Mouse (Mus musculus) liver, adult 2 months (tissue): ENCODE measurements at regions not wholly inside any gene's neighbourhood (a gene's known extent, or its start where the extent isn't known, plus 50 kb on each side); places are given as distances from the start of the nearest gene placed in this dataset.

ENCODE experiments used
- CTCF ChIP-seq: fragments of 200-500 bp; IDR thresholded peaks from 2 replicates; pipeline ENCODE4 v1.5.1; 2011; ENCODE audit warnings: low read depth, low read length, control low read depth
- POLR2A ChIP-seq: fragments of 200-500 bp; IDR thresholded peaks from 2 replicates; pipeline ENCODE4 v1.6.1; 2011; ENCODE audit warnings: low read length, control low read depth; ENCODE audit not compliant: insufficient read depth; ENCODE audit errors: extremely low read depth

GRCm38 (mm10) chr9:14024216-14024615 lies 196.7 kb downstream of the Fam76b start:
- TF ChIP-seq POLR2A: no peak
- TF ChIP-seq CTCF: no peak
